Mouse (Mus musculus) midbrain, embryonic 11.5 days (tissue): ENCODE measurements around the gene Npas3. TPM values are rescaled to one million over a fixed set of nuclear protein-coding genes. Genes with fewer than 3 reads are reported as not detected.

Experiments
- ATAC-seq: fragments of 200-750 bp; cut with Nextera tagmentation; 2 replicates; pipeline ENCODE4 v1.8.0; 2017; ENCODE audit warnings: moderate TSS enrichment, moderate library complexity; ENCODE audit not compliant: low FRiP score
- DNase-seq: peaks from one replicate; pipeline ENCODE4 v3.0.0; 2015; ENCODE audit warnings: low spot score; ENCODE audit errors: missing footprints
- H3K27ac ChIP-seq: fragments of 300-500 bp; sonication (generic); 2 replicates; pipeline ENCODE4 v1.5.1; 2014; ENCODE audit warnings: low read depth, low read length
- H3K27me3 ChIP-seq: fragments of 300-500 bp; sonication (generic); 2 replicates; pipeline ENCODE4 v1.6.1; 2014; ENCODE audit warnings: mild to moderate bottlenecking, low read length, moderate library complexity, mixed read lengths; ENCODE audit not compliant: control insufficient read depth, insufficient read depth
- H3K36me3 ChIP-seq: fragments of 300-500 bp; sonication (generic); 2 replicates; pipeline ENCODE4 v1.6.1; 2014; ENCODE audit warnings: mild to moderate bottlenecking, low read length, moderate library complexity, mixed read lengths; ENCODE audit not compliant: control insufficient read depth, insufficient read depth
- H3K4me1 ChIP-seq: fragments of 300-500 bp; sonication (generic); 2 replicates; pipeline ENCODE4 v1.6.1; 2014; ENCODE audit warnings: low read length; ENCODE audit not compliant: control insufficient read depth, insufficient read depth
- H3K4me2 ChIP-seq: fragments of 300-500 bp; sonication (generic); 2 replicates; pipeline ENCODE4 v1.6.1; 2014; ENCODE audit warnings: mild to moderate bottlenecking, moderate library complexity
- H3K4me3 ChIP-seq: fragments of 300-500 bp; sonication (generic); 2 replicates; pipeline ENCODE4 v1.5.1; 2014; ENCODE audit warnings: low read depth, low read length
- H3K9ac ChIP-seq: fragments of 300-500 bp; sonication (generic); 2 replicates; pipeline ENCODE4 v1.6.1; 2014; ENCODE audit warnings: low read length
- H3K9me3 ChIP-seq: fragments of 300-500 bp; sonication (generic); 2 replicates; pipeline ENCODE4 v1.6.1; 2016; ENCODE audit warnings: low read length; ENCODE audit not compliant: control insufficient read depth
- WGBS: fragments of 180-500 bp; shearing (Covaris S2); extraction: QIAGEN DNeasy Blood & Tissue Kit; methylation state at CpG from one replicate; pipeline ENCODE4 v1.1.7; 2014; 5-methylcytosine and 5-hydroxymethylcytosine counted together
- polyA plus RNA-seq: library from polyadenylated mRNA; unstranded; fragments of >200 nt; fragmentation: Nextera tagmentation; extraction: Ambion mirVana; gene quantifications from 2 replicates; pipeline ENCODE4 v1.2.1, GENCODE M21; 2014

Npas3 gene
- polyA plus RNA-seq, 1 experiment from 2014 or later = 17.7 TPM

DNA sequence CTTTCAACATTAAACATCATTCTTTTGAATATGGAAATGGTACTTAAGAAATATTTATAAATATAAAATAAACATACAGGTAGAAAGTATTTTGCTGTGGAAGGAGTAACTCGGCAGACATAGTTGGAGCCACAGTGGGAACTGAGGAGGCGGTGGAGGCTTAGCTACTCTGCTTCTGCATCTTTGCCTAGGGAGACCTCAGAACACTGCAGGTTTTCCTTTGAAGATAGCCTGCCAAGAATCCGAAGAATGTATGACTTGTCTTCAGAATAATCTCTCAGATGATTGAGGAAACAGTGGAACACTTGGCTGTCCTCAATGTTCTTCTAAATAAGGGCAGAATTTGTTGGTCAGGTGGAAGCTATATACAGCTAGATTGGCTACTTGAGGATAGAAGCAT is 69.3 kb downstream of the Npas3 start:
- H3K4me1 ChIP-seq = no peaks in the 10 kb centered on the region
- 70% methylated on average over 3 of the region's 3 CpGs for WGBS

DNA sequence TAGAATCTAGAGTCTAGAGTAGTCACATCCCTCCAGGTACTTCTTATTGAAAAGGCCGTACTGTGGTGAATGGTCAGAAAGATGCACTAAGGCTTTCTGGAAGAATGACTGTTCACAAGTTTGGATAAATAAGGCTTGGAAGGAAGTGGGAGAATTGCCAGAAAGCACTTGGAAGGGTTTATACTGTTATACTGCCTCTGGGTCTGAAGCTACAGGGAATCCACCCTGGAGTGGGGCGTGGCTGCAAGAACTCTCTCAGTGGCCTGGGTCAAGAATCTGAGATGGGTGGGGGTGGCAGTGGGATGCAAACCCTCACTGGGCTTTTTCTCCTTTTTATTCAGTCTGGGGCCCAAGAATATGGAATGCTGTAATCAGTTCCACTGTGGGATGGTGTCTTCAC is 72.0 kb downstream of the Npas3 start:
- Histone ChIP-seq H3K4me2 (no peak overlapping the region), H3K4me3 (no peak overlapping the region), H3K4me1 (no peaks in the 10 kb centered on the region), H3K36me3 (no peaks in the 10 kb centered on the region), H3K27ac (no peak overlapping the region), H3K9ac (no peak overlapping the region), H3K9me3 (no peaks in the 10 kb centered on the region), H3K27me3 (no peaks in the 10 kb centered on the region)
- ATAC-seq (no peak), DNase-seq (no peak)
- WGBS = 92% methylated on average over 2 of the region's 2 CpGs

More for the DNA sequence above, 69.3 kb downstream of the Npas3 start:
- H3K9ac ChIP-seq = no peak overlapping the region
- H3K27ac ChIP-seq = no peak overlapping the region
- no peaks in the 10 kb centered on the region for H3K27me3 ChIP-seq
- no peak for DNase-seq
- H3K4me3 ChIP-seq = no peak overlapping the region
- ATAC-seq = no peak
- H3K36me3 ChIP-seq = no peaks in the 10 kb centered on the region
- no peak overlapping the region for H3K4me2 ChIP-seq
- H3K9me3 ChIP-seq = no peaks in the 10 kb centered on the region

DNA sequence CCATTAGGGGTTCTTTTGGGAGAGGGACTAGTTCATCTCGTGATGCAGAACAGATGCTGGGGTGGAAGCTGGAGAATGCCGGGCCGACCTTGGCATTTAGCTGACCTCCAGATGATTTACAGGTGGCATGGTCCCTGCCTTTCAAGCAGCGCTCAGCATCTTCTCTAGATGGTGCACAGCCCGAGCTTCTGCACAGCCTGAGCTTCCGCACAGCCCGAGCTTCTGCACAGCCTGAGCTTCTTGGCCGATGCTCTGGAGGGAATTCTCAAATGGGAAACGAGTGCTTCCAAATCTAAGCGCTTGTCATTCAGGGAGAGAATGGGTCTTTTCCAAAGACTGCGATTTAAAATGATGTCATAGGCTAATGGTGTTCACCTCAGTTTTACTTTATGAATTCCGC is 72.5 kb downstream of the Npas3 start:
- H3K4me1 ChIP-seq = no peaks in the 10 kb centered on the region

GRCm38 (mm10) chr12:53321944-53322343 is 73.5 kb downstream of the Npas3 start:
- Histone ChIP-seq H3K36me3 (no peaks in the 10 kb centered on the region), H3K9ac (no peak overlapping the region), H3K27me3 (no peaks in the 10 kb centered on the region), H3K4me3 (no peak overlapping the region), H3K4me1 (no peaks in the 10 kb centered on the region), H3K4me2 (no peak overlapping the region), H3K27ac (no peak overlapping the region), H3K9me3 (no peaks in the 10 kb centered on the region)
- WGBS = 74% methylated on average over 2 of the region's 2 CpGs
- ATAC-seq (no peak), DNase-seq (no peak)

More for the DNA sequence above, 72.5 kb downstream of the Npas3 start:
- H3K27ac ChIP-seq = no peak overlapping the region
- ATAC-seq (no peak), DNase-seq (no peak)
- 85% methylated on average over 12 of the region's 12 CpGs for WGBS
- no peak overlapping the region for H3K4me2 ChIP-seq
- H3K9me3 ChIP-seq = no peaks in the 10 kb centered on the region
- H3K4me3 ChIP-seq = no peak overlapping the region
- no peaks in the 10 kb centered on the region for H3K36me3 ChIP-seq
- H3K27me3 ChIP-seq = no peaks in the 10 kb centered on the region
- no peak overlapping the region for H3K9ac ChIP-seq

- no peak overlapping the region for H3K9ac ChIP-seq
- WGBS = 49% methylated on average over 3 of the region's 3 CpGs
These were observed 79.2 kb downstream of the Npas3 start for GRCm38 (mm10) chr12:53327653-53328188.

DNA sequence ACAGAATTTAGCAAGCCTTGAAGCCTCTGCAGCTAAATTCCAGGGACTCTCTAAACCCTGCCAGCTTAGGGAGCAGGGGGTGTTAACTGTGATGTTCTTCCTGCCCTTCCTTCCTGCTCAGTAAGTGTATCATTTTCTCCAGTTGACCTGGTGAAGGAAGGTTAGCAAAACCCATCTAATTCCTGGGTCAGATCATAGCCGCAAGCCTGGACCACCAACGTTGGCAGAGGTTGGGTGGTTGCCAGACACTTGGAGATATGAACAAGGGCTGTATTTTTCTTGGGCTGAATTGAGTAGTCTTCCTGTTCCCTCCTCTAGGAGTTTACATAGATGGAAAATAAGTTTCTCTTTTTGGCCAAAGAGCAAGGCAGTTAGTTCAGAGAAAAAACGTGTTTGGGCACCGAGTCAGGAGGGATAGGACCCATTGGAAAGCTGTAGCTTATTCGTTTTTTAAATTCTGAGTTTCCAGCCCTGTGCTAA is 79.8 kb downstream of the Npas3 start:
- no peak overlapping the region for H3K4me2 ChIP-seq
- WGBS = 47% methylated on average over 5 of the region's 5 CpGs

More at GRCm38 (mm10) chr12:53327653-53328188, 79.2 kb downstream of the Npas3 start:
- ATAC-seq (no peak), DNase-seq (no peak)
- H3K4me2 ChIP-seq = no peak overlapping the region
- no peak overlapping the region for H3K4me3 ChIP-seq
- H3K36me3 ChIP-seq = no peaks in the 10 kb centered on the region
- no peaks in the 10 kb centered on the region for H3K27me3 ChIP-seq
- H3K27ac ChIP-seq = no peak overlapping the region
- H3K9me3 ChIP-seq = no peaks in the 10 kb centered on the region
- H3K4me1 ChIP-seq = peaks cover 7% of the 10 kb centered on the region; the same call in 1 of the 2 replicates

GRCm38 (mm10) chr12:53330141-53330540 is 81.7 kb downstream of the Npas3 start:
- WGBS = 90% methylated on average over 6 of the region's 6 CpGs
- Histone ChIP-seq H3K4me2 (no peak overlapping the region), H3K36me3 (no peaks in the 10 kb centered on the region), H3K4me3 (no peak overlapping the region), H3K9ac (no peak overlapping the region), H3K27me3 (no peaks in the 10 kb centered on the region), H3K4me1 (peaks cover 7% of the 10 kb centered on the region; the same call in 1 of the 2 replicates), H3K27ac (no peak overlapping the region), H3K9me3 (no peaks in the 10 kb centered on the region)
- ATAC-seq (no peak), DNase-seq (no peak)

More for the DNA sequence above, 79.8 kb downstream of the Npas3 start:
- Histone ChIP-seq H3K36me3 (no peaks in the 10 kb centered on the region), H3K4me3 (no peak overlapping the region), H3K4me1 (peaks cover 7% of the 10 kb centered on the region; the same call in 1 of the 2 replicates), H3K27me3 (no peaks in the 10 kb centered on the region), H3K27ac (no peak overlapping the region), H3K9ac (no peak overlapping the region), H3K9me3 (no peaks in the 10 kb centered on the region)
- no peak for ATAC-seq
- DNase-seq = no peak

- H3K9me3 ChIP-seq = no peaks in the 10 kb centered on the region
These were observed 82.9 kb downstream of the Npas3 start for GRCm38 (mm10) chr12:53331391-53331790.

DNA sequence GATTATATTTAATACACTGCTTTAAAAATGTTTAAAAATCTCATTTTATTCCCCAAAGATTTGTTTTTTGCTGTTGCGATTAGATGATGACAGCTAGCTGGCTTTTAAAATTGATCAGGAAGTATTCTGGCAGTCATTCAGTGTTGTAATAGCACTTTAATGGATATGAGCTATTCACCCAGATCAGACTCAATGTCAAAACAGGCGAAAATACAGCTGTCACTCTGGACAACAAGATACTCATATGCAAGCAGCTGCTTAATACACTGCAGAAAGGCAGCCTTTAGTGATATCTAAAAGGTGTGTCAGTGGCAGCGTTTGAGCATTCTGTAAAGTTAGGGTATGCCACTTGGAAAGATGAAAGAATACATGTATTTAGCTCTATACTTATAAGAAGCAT is 83.3 kb downstream of the Npas3 start:
- H3K4me1 ChIP-seq = peaks cover 7% of the 10 kb centered on the region; the same call in 1 of the 2 replicates

More at GRCm38 (mm10) chr12:53331391-53331790, 82.9 kb downstream of the Npas3 start:
- no peak for ATAC-seq
- no peak for DNase-seq
- Histone ChIP-seq H3K27ac (no peak overlapping the region), H3K36me3 (no peaks in the 10 kb centered on the region), H3K4me1 (peaks cover 7% of the 10 kb centered on the region; the same call in 1 of the 2 replicates), H3K27me3 (no peaks in the 10 kb centered on the region), H3K4me3 (no peak overlapping the region), H3K9ac (no peak overlapping the region), H3K4me2 (no peak overlapping the region)
- 72% methylated on average over 9 of the region's 9 CpGs for WGBS

More for the DNA sequence above, 83.3 kb downstream of the Npas3 start:
- Histone ChIP-seq H3K27ac (no peak overlapping the region), H3K9me3 (no peaks in the 10 kb centered on the region), H3K27me3 (no peaks in the 10 kb centered on the region), H3K4me3 (no peak overlapping the region), H3K9ac (no peak overlapping the region), H3K4me2 (no peak overlapping the region), H3K36me3 (no peaks in the 10 kb centered on the region)
- DNase-seq (no peak), ATAC-seq (no peak)
- WGBS = 85% methylated on average over 3 of the region's 3 CpGs
